Mouse (Mus musculus): ENCODE data around the gene Tnfsf13. TPM values are rescaled to one million over a fixed set of nuclear protein-coding genes. Genes with fewer than 3 reads are reported as not detected.

Gene Tnfsf13
- polyA plus RNA-seq, 1 experiment from 2014 or later: 0.17 TPM

DNA sequence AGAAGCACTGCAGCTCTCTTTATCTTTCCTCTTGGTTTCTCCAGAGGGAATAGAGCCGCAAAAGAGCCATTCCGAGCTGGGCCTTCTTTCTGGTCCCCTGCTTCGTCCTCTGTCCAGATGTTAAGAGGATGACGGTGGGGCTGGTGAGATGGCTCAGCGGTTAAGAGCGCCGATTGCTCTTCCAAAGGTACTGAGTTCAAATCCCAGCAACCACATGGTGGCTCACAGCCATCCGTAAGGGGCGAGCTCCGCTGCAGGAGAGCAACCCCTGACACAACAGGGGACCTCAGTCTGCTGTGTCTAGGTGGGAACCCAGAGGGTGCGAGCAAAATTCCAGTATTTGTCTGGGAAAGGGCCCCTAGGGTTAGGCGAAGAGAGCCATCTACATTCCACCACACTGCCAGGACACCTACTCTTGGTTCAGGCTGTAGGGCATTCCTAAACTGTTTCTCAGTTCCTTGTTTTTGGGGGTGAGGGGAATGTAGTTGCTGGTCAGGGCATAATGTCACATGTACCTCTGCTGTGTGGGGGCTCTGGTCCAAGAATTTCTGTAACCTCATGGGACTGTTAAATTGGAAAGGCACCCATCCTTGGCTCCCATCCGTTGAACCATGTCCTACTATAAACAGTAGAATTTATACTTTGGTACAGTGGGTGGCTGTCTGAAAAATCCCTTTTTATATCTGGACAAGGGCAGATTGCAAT is 22.5 kb downstream of the Tnfsf13 start:
- Histone ChIP-seq H3K4me3 (ENCODE audit: low read depth, low read length) (peak overlapping the region; percentile 76), H3K9me3 (replicated peaks; ENCODE audit: control insufficient read depth, low read length) (no peaks in the 10 kb centered on the region), H3K4me2 (ENCODE audit: low read depth, low read length) (peak overlapping the region; percentile 86), H3K9ac (ENCODE audit: low read depth, low read length) (peak overlapping the region; percentile 76), H3K4me1 (ENCODE audit: control insufficient read depth, low read depth, low read length) (peaks cover 22% of the 10 kb centered on the region), H3K27me3 (ENCODE audit: control insufficient read depth, insufficient read depth, low read depth, low read length) (no peaks in the 10 kb centered on the region), H3K27ac (ENCODE audit: low read length) (peak overlapping the region; percentile 96), H3K36me3 (ENCODE audit: control insufficient read depth, insufficient read depth) (peaks cover 23% of the 10 kb centered on the region)
- WGBS (ENCODE audit: insufficient replicate concordance): 69% methylated on average over 13 of the region's 13 CpGs
- no peak for ATAC-seq (ENCODE audit: low read depth)

DNA sequence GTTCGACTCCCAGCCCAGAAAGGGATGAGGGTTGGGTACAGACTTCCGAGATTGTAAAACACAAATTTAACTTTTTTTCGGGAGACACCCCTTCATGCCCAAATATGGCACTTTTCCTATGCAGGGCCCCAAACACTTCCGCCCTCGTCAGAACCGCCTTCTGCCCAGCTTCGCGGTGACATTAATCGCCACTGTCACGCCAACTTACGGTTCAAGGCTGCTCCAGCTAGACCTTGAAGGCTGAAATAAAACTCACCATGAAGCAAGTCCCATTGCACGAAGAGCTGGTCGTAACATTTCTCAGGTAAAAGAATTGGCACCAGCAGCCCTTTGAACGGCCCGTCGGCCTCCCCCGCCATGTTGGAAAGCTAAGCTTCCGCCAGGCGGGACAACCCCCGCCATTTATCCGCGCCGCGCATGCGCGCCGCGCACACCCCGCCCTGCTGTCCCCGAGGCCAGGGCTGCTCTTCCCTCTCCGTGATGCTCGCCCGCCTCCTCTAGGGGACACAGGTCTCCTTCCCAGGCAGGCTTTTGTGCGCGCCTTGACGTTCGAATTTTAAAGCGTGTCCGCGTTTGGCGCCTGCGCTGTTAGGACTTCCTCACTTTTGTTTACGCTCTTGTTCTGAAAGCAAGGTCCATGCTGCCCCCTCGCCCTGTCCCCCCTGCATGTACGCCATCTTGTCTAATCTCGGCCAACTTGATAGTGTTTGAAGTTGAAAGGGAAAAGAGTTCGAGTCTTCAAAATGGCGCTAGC is 23.2 kb downstream of the Tnfsf13 start, which contains the start of gene Mpdu1:
Mpdu1 (minus strand) TSS at position 430 of the 754 bp plus-strand sequence.
- H3K9ac ChIP-seq (ENCODE audit: low read depth, low read length): peak within 1 kb of the TSS; percentile 76
- ATAC-seq (ENCODE audit: low read depth): peak; percentile 95
- peak within 1 kb of the TSS; percentile 96 for H3K27ac ChIP-seq (ENCODE audit: low read length)
- peak within 1 kb of the TSS; percentile 76 for H3K4me3 ChIP-seq (ENCODE audit: low read depth, low read length)
- H3K27me3 ChIP-seq (ENCODE audit: control insufficient read depth, insufficient read depth, low read depth, low read length): no peaks in the 10 kb centered on the region
- no peaks in the 10 kb centered on the region for H3K9me3 ChIP-seq (replicated peaks; ENCODE audit: control insufficient read depth, low read length)
- H3K4me2 ChIP-seq (ENCODE audit: low read depth, low read length): peak within 1 kb of the TSS; percentile 86
- H3K36me3 ChIP-seq (ENCODE audit: control insufficient read depth, insufficient read depth): peaks cover 22% of the 10 kb centered on the region
- WGBS (ENCODE audit: insufficient replicate concordance): 0% methylated on average over 48 of the region's 48 CpGs
- peaks cover 22% of the 10 kb centered on the region for H3K4me1 ChIP-seq (ENCODE audit: control insufficient read depth, low read depth, low read length)

DNA sequence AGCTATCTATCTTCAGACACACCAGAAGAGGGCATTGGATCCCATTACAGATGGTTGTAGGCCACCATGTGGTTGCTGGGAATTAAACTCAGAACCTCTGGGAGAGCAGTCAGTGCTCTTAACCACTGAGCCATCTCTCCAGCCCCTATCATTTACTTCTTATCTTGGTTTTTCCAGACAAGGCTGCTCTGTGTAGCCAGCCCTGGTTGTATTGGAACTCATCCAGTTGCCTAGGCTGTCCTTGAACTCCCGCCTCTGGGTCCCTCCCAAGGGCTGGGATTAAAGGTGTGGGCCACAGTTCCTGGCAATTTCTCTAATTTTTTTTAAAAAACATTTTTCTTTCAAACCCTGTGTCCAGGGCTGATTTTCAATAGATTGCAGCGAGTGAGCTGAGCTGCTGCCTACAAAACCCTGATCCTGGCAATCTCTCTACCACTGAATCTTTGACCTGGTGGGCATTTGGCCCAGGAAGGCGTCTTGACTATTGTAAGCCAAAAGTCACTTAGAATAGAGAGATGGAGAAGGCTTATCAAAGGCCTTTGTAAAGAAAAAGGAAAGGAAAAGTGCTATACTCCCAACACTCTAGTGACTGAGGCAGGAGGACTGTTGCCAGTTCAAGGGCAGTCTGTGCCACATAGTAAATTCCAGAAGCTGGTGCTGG is 24.2 kb downstream of the Tnfsf13 start:
- Histone ChIP-seq H3K9me3 (replicated peaks; ENCODE audit: control insufficient read depth, low read length) (no peaks in the 10 kb centered on the region), H3K4me2 (ENCODE audit: low read depth, low read length) (peak overlapping the region; percentile 86), H3K4me3 (ENCODE audit: low read depth, low read length) (peak overlapping the region; percentile 76), H3K36me3 (ENCODE audit: control insufficient read depth, insufficient read depth) (peaks cover 18% of the 10 kb centered on the region), H3K9ac (ENCODE audit: low read depth, low read length) (peak overlapping the region; percentile 76), H3K27me3 (ENCODE audit: control insufficient read depth, insufficient read depth, low read depth, low read length) (no peaks in the 10 kb centered on the region), H3K27ac (ENCODE audit: low read length) (peak overlapping the region; percentile 96), H3K4me1 (ENCODE audit: control insufficient read depth, low read depth, low read length) (peaks cover 30% of the 10 kb centered on the region)
- WGBS (ENCODE audit: insufficient replicate concordance): 39% methylated on average over 3 of the region's 3 CpGs
- no peak for ATAC-seq (ENCODE audit: low read depth)

DNA sequence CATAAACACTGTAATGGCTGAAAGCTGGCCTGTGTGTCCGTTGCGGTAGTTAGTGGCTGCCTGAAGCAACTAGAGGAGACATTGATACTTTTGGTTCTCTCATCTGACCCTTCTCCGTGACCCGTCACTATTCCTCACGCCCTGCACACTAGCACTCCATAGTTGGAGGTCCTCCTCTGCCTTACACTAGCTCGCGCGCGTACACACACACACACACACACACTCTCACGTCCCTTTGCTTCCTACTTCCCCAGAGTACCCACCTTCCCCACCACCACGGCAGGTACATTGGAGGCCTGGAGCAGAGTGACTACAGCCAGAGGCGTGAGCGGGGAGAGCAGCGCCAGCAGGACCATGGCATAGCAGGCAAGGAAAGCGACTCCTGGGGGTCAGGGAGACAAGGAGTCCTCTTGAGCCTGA is 28.1 kb downstream of the Tnfsf13 start:
- no peak overlapping the region for H3K9ac ChIP-seq (ENCODE audit: low read depth, low read length)
- H3K36me3 ChIP-seq (ENCODE audit: control insufficient read depth, insufficient read depth): peaks cover 12% of the 10 kb centered on the region

DNA sequence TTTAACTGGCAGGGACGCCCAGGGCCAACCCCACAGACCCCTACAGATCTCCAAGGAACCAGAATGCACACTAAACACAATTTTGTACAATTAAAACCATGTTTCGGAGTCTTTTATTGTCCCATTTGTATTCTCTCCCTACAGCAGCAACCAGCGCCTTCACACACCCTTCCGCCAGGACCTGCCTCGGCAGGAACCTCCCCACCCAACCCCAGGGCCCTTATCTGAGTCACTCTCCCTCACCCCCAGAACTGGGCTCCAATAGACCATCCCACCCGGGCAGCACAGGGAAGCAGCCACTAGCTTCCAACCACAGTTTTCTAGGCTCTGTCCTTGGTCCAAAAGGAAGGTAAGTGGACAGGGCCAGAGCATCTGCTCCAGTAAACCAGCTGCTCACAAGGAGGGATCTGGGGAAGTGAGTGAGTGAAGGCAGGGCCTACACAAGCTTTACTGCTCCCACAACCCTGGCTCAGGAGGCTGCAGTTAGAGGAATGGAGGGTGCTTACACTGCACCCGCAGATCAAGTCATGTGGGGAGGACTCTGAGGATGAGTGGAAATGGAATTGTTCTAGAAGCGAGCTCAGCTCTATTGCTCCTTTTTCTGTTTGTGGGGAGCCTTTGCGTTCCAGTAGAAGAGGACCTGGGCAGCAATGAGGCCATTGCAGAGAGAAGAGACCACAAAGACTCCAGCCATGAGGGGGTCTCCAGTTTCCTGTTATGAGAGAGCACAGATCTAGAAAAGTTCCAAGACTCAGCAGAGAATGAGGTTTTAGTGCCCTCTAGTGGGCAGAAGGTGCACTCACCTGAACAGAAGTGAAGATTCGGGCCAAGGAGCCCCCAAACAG is 28.7 kb downstream of the Tnfsf13 start:
- Histone ChIP-seq H3K9me3 (replicated peaks; ENCODE audit: control insufficient read depth, low read length) (no peaks in the 10 kb centered on the region), H3K4me1 (ENCODE audit: control insufficient read depth, low read depth, low read length) (peaks cover 32% of the 10 kb centered on the region), H3K27ac (ENCODE audit: low read length) (no peak overlapping the region), H3K4me3 (ENCODE audit: low read depth, low read length) (no peak overlapping the region), H3K4me2 (ENCODE audit: low read depth, low read length) (no peak overlapping the region), H3K9ac (ENCODE audit: low read depth, low read length) (no peak overlapping the region), H3K27me3 (ENCODE audit: control insufficient read depth, insufficient read depth, low read depth, low read length) (no peaks in the 10 kb centered on the region), H3K36me3 (ENCODE audit: control insufficient read depth, insufficient read depth) (peaks cover 18% of the 10 kb centered on the region)
- 0 out of 2 replicates have a peak, but pooled peaks have one; percentile 32 for ATAC-seq (ENCODE audit: low read depth)
- 52% methylated on average over 10 of the region's 10 CpGs for WGBS (ENCODE audit: insufficient replicate concordance)

More for the DNA sequence above, 28.1 kb downstream of the Tnfsf13 start:
- ATAC-seq (ENCODE audit: low read depth): no peak
- H3K27ac ChIP-seq (ENCODE audit: low read length): no peak overlapping the region
- no peak overlapping the region for H3K4me2 ChIP-seq (ENCODE audit: low read depth, low read length)
- WGBS (ENCODE audit: insufficient replicate concordance): 80% methylated on average over 15 of the region's 15 CpGs
- H3K9me3 ChIP-seq (replicated peaks; ENCODE audit: control insufficient read depth, low read length): no peaks in the 10 kb centered on the region
- H3K4me3 ChIP-seq (ENCODE audit: low read depth, low read length): no peak overlapping the region
- H3K27me3 ChIP-seq (ENCODE audit: control insufficient read depth, insufficient read depth, low read depth, low read length): no peaks in the 10 kb centered on the region
- peaks cover 32% of the 10 kb centered on the region for H3K4me1 ChIP-seq (ENCODE audit: control insufficient read depth, low read depth, low read length)

DNA sequence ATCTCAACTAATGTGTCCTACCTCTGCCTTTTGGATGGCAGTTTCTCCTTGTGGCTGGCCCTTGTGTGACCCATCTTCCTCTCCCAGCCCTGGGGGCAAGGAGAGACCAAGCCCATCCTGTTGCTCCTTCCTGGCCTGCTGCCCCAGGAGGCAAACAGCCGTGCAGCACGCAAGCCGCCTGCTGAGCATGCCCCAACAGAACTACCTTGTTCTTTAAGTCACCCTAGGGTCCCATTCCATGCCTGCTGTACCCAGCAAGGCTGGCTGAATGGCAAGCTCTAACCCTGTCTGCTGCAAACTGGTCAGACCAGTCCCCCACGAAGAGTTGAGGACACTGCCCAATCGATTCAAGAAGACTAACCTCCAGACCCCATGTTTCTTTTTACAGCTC is 29.5 kb downstream of the Tnfsf13 start:
- no peak overlapping the region for H3K4me3 ChIP-seq (ENCODE audit: low read depth, low read length)
- WGBS (ENCODE audit: insufficient replicate concordance): 82% methylated on average over 5 of the region's 5 CpGs

DNA sequence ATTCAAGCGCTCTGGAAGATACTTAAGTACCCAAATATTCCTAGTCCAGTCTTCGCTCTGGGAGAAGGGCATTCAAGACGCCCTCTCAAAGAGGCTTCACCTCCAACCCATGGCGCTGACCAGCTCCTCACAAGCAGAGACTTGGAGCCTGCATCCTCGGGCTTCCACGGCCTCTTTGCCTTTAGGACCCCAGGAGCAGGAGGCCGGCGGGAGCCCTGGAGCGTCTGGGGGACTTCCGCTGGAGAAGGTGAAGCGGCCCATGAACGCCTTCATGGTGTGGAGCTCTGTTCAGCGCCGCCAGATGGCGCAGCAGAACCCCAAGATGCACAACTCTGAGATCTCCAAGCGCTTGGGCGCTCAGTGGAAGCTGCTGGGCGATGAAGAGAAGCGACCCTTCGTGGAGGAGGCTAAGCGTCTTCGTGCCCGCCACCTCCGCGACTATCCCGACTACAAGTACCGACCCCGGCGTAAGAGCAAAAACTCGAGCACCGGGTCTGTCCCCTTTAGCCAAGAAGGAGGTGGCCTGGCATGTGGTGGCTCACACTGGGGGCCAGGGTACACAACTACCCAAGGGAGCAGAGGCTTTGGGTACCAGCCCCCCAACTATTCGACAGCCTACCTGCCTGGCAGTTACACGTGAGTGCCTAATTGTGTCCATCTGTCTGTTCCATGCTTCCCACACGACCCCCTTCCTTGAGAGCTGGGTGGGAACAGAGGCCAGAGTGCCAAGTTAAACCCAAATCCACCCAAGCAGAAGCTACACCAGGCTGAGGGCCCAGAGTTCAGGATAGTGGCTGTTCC is 30.1 kb downstream of the Tnfsf13 start, which contains the start of gene Sox15:
Sox15 (plus strand) TSS at position 51 of the 801 bp plus-strand sequence.
- no peaks in the 10 kb centered on the region for H3K9me3 ChIP-seq (replicated peaks; ENCODE audit: control insufficient read depth, low read length)
- H3K36me3 ChIP-seq (ENCODE audit: control insufficient read depth, insufficient read depth): peaks cover 30% of the 10 kb centered on the region
- peak; percentile 60 for ATAC-seq (ENCODE audit: low read depth)
- no peak within 1 kb of the TSS for H3K9ac ChIP-seq (ENCODE audit: low read depth, low read length)
- 42% methylated on average over 34 of the region's 34 CpGs for WGBS (ENCODE audit: insufficient replicate concordance)
- 0 out of 2 replicates have a peak within 1 kb of the TSS, but pooled peaks have one; percentile 8 for H3K27ac ChIP-seq (ENCODE audit: low read length)
- peaks cover 21% of the 10 kb centered on the region for H3K4me1 ChIP-seq (ENCODE audit: control insufficient read depth, low read depth, low read length)
- no peak within 1 kb of the TSS for H3K4me2 ChIP-seq (ENCODE audit: low read depth, low read length)
- no peak within 1 kb of the TSS for H3K4me3 ChIP-seq (ENCODE audit: low read depth, low read length)
- H3K27me3 ChIP-seq (ENCODE audit: control insufficient read depth, insufficient read depth, low read depth, low read length): no peaks in the 10 kb centered on the region

More for the DNA sequence above, 29.5 kb downstream of the Tnfsf13 start:
- no peak overlapping the region for H3K9ac ChIP-seq (ENCODE audit: low read depth, low read length)
- no peak for ATAC-seq (ENCODE audit: low read depth)
- H3K4me1 ChIP-seq (ENCODE audit: control insufficient read depth, low read depth, low read length): peaks cover 25% of the 10 kb centered on the region
- no peaks in the 10 kb centered on the region for H3K9me3 ChIP-seq (replicated peaks; ENCODE audit: control insufficient read depth, low read length)
- peaks cover 24% of the 10 kb centered on the region for H3K36me3 ChIP-seq (ENCODE audit: control insufficient read depth, insufficient read depth)
- no peak overlapping the region for H3K4me2 ChIP-seq (ENCODE audit: low read depth, low read length)
- H3K27me3 ChIP-seq (ENCODE audit: control insufficient read depth, insufficient read depth, low read depth, low read length): no peaks in the 10 kb centered on the region
- H3K27ac ChIP-seq (ENCODE audit: low read length): no peak overlapping the region

Measured in liver, embryonic 16.5 days (tissue).